Mouse (Mus musculus): ENCODE data around the gene Erbin. TPM values are rescaled to one million over a fixed set of nuclear protein-coding genes. Genes with fewer than 3 reads are reported as not detected.

Gene Erbin
- total and polyA plus RNA-seq, 2 experiments, result 4.8 to 57.2 TPM

GRCm38 (mm10) chr13:103924586-103924985 is 4.3 kb upstream of the Erbin start:
- Histone ChIP-seq H3K27me3 (ENCODE audit: control insufficient read depth, insufficient read depth, low read length) (no peaks in the 10 kb centered on the region), H3K9ac (ENCODE audit: low read depth, low read length) (no peak overlapping the region), H3K4me3 (ENCODE audit: insufficient read depth, low read depth, low read length) (no peak overlapping the region), H3K79me2 (ENCODE audit: control insufficient read depth, insufficient read depth, low read length) (no peaks in the 10 kb centered on the region), H3K4me1 (ENCODE audit: control insufficient read depth, insufficient read depth, low read length) (peaks cover 4% of the 10 kb centered on the region; the same call in 1 of the 2 replicates), H3K36me3 (ENCODE audit: control insufficient read depth, insufficient read depth, low read length) (no peaks in the 10 kb centered on the region), H3K27ac (replicated peaks; ENCODE audit: insufficient read depth, low read depth, low read length) (no peak overlapping the region)
- WGBS, result 79% methylated on average over 6 of the region's 6 CpGs
- TF ChIP-seq POLR2A (IDR thresholded peaks at IDR 0.05; ENCODE audit: extremely low read depth, insufficient read depth, low read length), result no peak
- no peak for TF ChIP-seq CTCF (IDR thresholded peaks at IDR 0.05; ENCODE audit: low read depth, low read length)
- no peak for DNase-seq (ENCODE audit: extremely low read depth, low read depth, low spot score)

- no peak overlapping the region for H3K27ac ChIP-seq (replicated peaks; ENCODE audit: insufficient read depth, low read depth, low read length)
- H3K9ac ChIP-seq (ENCODE audit: low read depth, low read length), result no peak overlapping the region
- no peak for TF ChIP-seq CTCF (IDR thresholded peaks at IDR 0.05; ENCODE audit: low read depth, low read length)
- TF ChIP-seq POLR2A (IDR thresholded peaks at IDR 0.05; ENCODE audit: extremely low read depth, insufficient read depth, low read length), result no peak
- peaks cover 4% of the 10 kb centered on the region; the same call in 1 of the 2 replicates for H3K4me1 ChIP-seq (ENCODE audit: control insufficient read depth, insufficient read depth, low read length)
- no peaks in the 10 kb centered on the region for H3K27me3 ChIP-seq (ENCODE audit: control insufficient read depth, insufficient read depth, low read length)
- no peak for DNase-seq (ENCODE audit: extremely low read depth, low read depth, low spot score)
- WGBS, result 90% methylated on average over 6 of the region's 6 CpGs
- H3K79me2 ChIP-seq (ENCODE audit: control insufficient read depth, insufficient read depth, low read length), result no peaks in the 10 kb centered on the region
- no peaks in the 10 kb centered on the region for H3K36me3 ChIP-seq (ENCODE audit: control insufficient read depth, insufficient read depth, low read length)
- no peak overlapping the region for H3K4me3 ChIP-seq (ENCODE audit: insufficient read depth, low read depth, low read length)
These were observed 3.2 kb upstream of the Erbin start for GRCm38 (mm10) chr13:103923402-103924065.

DNA sequence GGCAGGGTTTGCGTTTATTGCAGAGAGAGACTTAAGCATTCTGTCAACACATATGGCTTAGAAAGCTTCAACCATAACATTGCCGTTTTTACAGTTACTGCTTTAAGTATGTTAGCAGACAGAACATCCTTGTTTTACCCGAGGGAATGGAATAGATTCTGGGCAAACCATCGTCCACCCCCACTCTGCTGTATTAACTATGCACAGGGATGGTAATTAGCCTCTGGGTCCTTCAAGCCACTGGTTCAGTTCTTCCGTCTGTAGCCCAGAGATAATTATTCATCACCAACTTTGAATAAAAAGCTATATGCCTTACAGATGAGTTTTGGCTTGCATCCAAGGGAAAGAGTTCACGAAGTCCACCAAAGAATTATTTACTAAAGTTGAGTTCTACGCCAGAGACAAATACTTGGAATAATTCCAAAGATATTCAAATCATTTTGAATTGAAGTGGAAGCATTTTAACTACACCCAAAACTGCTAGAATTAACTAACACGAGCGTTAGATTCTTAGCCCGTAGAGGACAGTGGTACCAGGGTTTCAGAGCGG is 1.6 kb upstream of the Erbin start:
- peak; percentile 57 for DNase-seq (ENCODE audit: extremely low read depth, low read depth, low spot score)
- WGBS, result 17% methylated on average over 11 of the region's 11 CpGs
- no peak for TF ChIP-seq CTCF (IDR thresholded peaks at IDR 0.05; ENCODE audit: low read depth, low read length)
- no peak for TF ChIP-seq POLR2A (IDR thresholded peaks at IDR 0.05; ENCODE audit: extremely low read depth, insufficient read depth, low read length)
- Histone ChIP-seq H3K36me3 (ENCODE audit: control insufficient read depth, insufficient read depth, low read length) (no peaks in the 10 kb centered on the region), H3K4me3 (ENCODE audit: insufficient read depth, low read depth, low read length) (peak overlapping the region; percentile 71), H3K4me1 (ENCODE audit: control insufficient read depth, insufficient read depth, low read length) (peaks cover 6% of the 10 kb centered on the region; the same call in 1 of the 2 replicates), H3K79me2 (ENCODE audit: control insufficient read depth, insufficient read depth, low read length) (no peaks in the 10 kb centered on the region), H3K27ac (replicated peaks; ENCODE audit: insufficient read depth, low read depth, low read length) (no peak overlapping the region), H3K27me3 (ENCODE audit: control insufficient read depth, insufficient read depth, low read length) (no peaks in the 10 kb centered on the region), H3K9ac (ENCODE audit: low read depth, low read length) (peak overlapping the region; percentile 98)

- WGBS, result 4% methylated on average over 100 of the region's 125 CpGs
- peak; percentile 50 for DNase-seq (ENCODE audit: extremely low read depth, low read depth, low spot score)
These were observed 868 bp upstream of the Erbin start for GRCm38 (mm10) chr13:103920933-103921830.

GRCm38 (mm10) chr13:103919956-103920260 is 406 bp downstream of the Erbin start:
- Histone ChIP-seq H3K79me2 (ENCODE audit: control insufficient read depth, insufficient read depth, low read length) (peaks cover 6% of the 10 kb centered on the region; the same call in 1 of the 2 replicates), H3K27me3 (ENCODE audit: control insufficient read depth, insufficient read depth, low read length) (no peaks in the 10 kb centered on the region), H3K9ac (ENCODE audit: low read depth, low read length) (peak overlapping the region; percentile 98), H3K27ac (replicated peaks; ENCODE audit: insufficient read depth, low read depth, low read length) (peak overlapping the region; percentile 88), H3K36me3 (ENCODE audit: control insufficient read depth, insufficient read depth, low read length) (no peaks in the 10 kb centered on the region), H3K4me3 (ENCODE audit: insufficient read depth, low read depth, low read length) (peak overlapping the region; percentile 71), H3K4me1 (ENCODE audit: control insufficient read depth, insufficient read depth, low read length) (peaks cover 11% of the 10 kb centered on the region; the same call in 1 of the 2 replicates)
- TF ChIP-seq POLR2A (IDR thresholded peaks at IDR 0.05; ENCODE audit: extremely low read depth, insufficient read depth, low read length) (no peak), CTCF (IDR thresholded peaks at IDR 0.05; ENCODE audit: low read depth, low read length) (no peak)
- no peak for DNase-seq (ENCODE audit: extremely low read depth, low read depth, low spot score)
- under 1% methylated on average over 20 of the region's 20 CpGs for WGBS

More at GRCm38 (mm10) chr13:103920933-103921830, 868 bp upstream of the Erbin start:
- TF ChIP-seq CTCF (IDR thresholded peaks at IDR 0.05; ENCODE audit: low read depth, low read length), result no peak
- TF ChIP-seq POLR2A (IDR thresholded peaks at IDR 0.05; ENCODE audit: extremely low read depth, insufficient read depth, low read length), result peak; percentile 58; the same call in 1 of the 2 replicates
- Histone ChIP-seq H3K36me3 (ENCODE audit: control insufficient read depth, insufficient read depth, low read length) (no peaks in the 10 kb centered on the region), H3K79me2 (ENCODE audit: control insufficient read depth, insufficient read depth, low read length) (0 out of 2 replicates have a peak, but pooled peaks cover 2% of the 10 kb centered on the region), H3K9ac (ENCODE audit: low read depth, low read length) (peak overlapping the region; percentile 98), H3K4me1 (ENCODE audit: control insufficient read depth, insufficient read depth, low read length) (peaks cover 10% of the 10 kb centered on the region; the same call in 1 of the 2 replicates), H3K27me3 (ENCODE audit: control insufficient read depth, insufficient read depth, low read length) (no peaks in the 10 kb centered on the region), H3K4me3 (ENCODE audit: insufficient read depth, low read depth, low read length) (peak overlapping the region; percentile 71), H3K27ac (replicated peaks; ENCODE audit: insufficient read depth, low read depth, low read length) (peak overlapping the region; percentile 88)

Measured in liver, adult 2 months (tissue).